Mouse (Mus musculus) right cerebral cortex, postnatal 25 days (tissue): ENCODE results near the gene Ier5.
A peak's percentile ranks its signal among the peaks of the same experiment; 100 is the strongest.

Source experiments
- DNase-seq: peaks from one replicate; pipeline ENCODE4 v3.0.0; 2022

Ier5 gene

GRCm38 (mm10) chr1:155098486-155099279 is 753 bp downstream of the Ier5 start:
- peak; percentile 75 for DNase-seq

GRCm38 (mm10) chr1:155097931-155098485 is 1.4 kb downstream of the Ier5 start:
- DNase-seq = peak; percentile 49

DNA sequence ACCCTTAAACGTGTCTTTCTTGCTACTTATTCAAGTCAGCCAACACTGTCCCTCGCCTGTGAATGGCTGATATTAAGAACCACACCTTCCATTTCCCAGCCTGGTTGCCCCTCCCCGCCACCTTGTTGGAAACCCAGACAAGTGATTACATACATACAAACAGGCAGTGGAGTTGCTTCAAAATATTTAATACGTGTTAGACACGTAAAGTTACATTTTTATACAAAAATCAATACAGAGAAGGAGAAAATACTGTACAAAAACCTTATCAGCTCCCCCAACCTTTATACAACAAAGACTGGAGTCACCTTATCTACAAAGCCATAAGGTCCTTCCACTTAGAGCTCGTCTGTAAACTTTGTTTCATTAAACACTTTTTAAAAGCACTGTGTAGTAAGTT is 2.1 kb downstream of the Ier5 start:
- no peak for DNase-seq

DNA sequence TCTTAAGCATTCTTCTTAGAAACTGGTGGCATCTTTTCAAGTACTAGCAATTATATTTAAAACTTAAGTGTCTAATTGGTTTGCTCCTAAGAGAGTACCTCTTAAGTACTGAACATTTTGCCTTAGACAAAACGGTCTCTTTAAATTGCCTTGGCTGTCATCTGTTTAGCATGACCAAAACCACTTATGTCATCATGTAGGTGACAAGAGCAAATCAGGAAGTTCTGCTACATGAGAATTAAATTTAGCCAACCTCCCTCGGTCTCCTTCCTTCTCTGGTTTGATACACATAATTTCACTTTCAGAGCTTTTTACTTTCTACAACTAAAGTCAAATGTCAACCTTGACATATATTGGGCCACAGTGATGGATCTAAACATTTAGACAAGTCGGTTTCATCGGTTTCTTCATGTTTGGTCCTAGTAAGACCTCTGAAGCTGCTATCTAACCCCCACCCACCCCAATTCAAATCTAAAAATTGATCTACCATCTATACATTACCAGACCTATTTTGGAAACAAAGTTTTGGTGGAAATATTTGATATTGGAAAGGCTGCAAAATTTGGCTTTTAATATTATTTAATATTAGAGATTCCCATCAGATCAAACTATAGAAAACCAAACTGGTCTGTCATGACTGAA is 2.7 kb downstream of the Ier5 start:
- no peak for DNase-seq

DNA sequence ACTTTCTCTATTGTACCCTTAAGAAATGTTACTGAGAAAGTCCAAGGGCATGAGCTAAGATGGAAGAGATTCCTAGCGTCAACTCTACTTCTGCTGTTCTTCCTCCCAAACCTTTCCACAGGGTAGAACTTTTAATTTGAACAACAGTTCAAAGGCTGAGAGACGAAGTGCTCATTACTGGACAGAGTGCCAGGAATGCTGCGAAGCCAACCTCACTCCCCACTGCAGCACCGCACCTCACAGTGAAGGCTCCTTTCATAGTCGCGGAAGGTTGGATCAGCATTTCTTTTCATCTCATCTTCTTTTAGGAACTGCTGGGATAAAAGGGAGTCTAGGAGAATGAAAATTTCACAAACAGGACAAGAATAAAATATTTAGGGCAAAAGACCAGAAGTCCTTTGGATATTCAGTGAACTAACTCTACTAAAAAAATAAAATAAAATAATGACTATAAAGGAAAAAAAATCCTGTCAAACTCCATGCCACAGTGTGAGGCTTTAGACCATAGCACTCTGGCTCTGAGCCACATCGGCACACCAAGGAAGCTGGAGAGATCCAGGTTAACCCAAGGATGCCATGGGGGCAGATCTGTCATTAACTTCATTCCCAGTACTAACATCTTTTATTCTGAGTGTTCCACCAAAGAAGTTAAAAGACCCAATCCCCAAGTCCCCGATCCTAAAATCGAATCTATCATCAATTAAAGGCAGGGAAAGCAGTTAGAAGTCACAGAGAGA is 5.3 kb downstream of the Ier5 start:
- no peak for DNase-seq

DNA sequence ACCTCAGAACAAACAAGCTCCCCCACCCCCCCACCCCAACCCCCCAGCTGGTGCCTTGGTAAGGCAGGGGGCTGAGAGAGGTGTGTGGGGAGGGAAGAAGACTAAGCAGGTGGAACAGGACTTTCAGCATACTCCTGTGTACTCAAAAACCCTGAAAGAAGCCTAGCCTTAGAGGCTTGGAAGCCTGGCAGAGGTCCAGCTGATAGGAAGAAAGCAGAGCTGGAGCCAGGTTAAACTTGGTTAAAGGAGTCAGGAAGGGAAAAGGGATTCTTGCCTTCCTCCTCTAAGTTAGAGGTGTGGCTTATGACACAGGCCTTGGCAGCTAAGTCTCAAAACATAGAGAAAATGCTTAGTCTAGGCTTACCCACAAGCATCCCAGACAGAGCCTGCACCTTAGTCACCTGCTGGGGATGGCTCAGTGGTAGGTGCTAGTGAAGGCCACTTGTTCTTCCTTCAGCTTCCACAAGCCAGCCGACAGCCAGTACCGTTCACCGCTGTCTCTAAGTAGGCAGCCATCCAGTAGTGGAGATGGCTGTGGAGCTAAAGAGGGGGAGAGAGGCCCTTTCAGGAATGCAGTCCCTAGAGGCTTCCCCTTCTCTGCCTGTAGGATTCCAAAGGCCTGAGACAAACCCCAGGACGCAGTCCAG is 6.2 kb downstream of the Ier5 start:
- DNase-seq = no peak

- peak; percentile 51 for DNase-seq
These were observed 7.3 kb downstream of the Ier5 start for GRCm38 (mm10) chr1:155091842-155092800.

- peak; percentile 64 for DNase-seq
These were observed 8.0 kb downstream of the Ier5 start for GRCm38 (mm10) chr1:155091374-155091841.

- no peak for DNase-seq
These were observed 8.7 kb downstream of the Ier5 start for GRCm38 (mm10) chr1:155090736-155091135.

GRCm38 (mm10) chr1:155090327-155090726 is 9.1 kb downstream of the Ier5 start:
- no peak for DNase-seq

DNA sequence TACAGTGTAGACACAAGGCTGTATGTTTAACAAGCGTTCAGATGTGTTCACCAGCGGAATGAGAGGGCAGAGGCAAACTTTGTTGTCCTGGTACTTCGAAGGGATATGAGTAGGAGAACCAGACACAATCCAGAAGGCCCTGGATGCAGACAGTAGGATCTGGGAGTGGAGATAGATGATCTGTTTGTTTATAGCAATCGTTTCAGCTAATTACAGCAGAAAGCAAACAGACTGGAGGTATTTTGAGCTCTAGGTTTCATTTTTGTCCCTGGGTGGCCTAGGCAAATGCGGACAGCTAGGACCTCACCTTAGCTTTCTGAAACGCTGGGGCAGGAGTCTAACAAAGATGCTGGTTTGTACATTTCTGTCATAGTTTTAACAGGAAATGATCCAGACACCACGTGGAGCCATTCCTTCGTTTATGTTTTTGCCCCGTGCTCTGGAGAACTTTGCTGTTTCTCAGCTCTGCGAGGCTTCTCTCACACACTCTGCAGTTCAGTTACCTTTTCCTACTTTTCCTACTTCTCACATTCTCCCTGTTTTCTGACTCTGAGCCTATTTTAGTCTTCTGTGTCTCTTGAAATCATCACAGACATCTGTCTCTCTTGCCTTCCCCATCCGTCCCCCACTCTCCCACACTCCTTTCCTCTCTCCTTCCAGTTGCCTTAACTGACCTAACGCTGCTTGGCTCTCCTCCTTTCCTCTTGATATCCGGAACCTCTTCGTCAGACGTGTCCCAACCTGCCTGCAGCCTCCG is 10.4 kb downstream of the Ier5 start:
- peak; percentile 36 for DNase-seq

DNA sequence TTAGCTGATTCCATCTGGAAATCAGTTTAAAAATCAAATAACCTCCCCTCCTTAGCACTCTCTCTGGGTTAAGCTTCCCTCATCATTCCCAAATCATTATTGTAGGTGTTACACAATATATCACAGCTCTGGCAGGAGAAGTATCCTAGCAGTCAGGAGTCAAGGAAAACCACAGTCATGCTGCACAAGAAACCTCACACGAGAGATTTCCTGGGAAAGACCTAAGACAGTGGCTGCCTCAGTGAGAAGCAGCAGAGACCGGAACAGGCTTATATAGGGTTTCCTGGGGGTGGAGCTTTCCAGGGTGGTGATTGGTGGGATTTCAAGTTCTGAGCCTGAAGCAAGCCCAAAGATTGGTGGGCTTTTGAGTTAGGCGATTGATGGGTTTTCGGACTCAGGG is 11.4 kb downstream of the Ier5 start:
- no peak for DNase-seq

GRCm38 (mm10) chr1:155086893-155087292 is 12.5 kb downstream of the Ier5 start:
- peak; percentile 63 for DNase-seq

DNA sequence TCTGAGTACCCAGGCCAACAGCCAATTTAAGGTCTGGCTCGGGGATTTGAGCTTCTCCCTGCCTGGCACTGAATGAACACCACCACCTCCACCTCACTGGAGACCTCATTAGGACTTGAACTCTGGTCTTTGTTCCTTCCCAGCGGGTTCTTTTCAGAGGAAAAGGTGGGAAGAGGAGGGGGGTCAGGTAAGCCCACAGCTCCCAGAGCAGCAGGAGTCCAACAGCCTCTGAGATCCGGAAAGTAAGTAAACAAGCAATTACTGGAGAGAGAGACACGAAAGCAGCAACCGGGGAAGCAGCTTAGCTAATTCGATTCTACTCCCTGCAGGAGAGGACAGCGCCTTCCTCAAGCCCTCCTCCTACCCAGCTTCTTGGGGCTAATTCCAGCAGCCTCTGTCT is 13.0 kb downstream of the Ier5 start:
- DNase-seq = no peak

DNA sequence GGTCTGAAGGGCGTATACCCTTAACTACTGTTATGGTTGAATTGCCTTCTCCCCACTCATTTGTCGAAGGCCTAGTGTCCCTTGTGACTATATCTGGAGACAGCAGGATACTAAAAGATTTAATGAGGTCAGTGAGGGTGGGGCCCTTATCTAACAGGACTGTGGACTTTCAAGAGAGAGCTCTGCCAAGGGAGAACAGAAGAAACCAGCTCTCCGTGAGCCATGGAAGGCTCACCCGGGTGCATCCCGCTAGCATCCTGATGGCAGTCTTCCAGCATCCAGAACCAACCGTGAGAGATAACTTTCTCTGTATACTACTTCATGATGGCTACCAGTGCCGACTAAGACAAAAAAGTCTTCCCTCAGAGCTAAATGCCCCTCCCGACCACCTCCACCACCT is 14.6 kb downstream of the Ier5 start:
- DNase-seq = no peak

DNA sequence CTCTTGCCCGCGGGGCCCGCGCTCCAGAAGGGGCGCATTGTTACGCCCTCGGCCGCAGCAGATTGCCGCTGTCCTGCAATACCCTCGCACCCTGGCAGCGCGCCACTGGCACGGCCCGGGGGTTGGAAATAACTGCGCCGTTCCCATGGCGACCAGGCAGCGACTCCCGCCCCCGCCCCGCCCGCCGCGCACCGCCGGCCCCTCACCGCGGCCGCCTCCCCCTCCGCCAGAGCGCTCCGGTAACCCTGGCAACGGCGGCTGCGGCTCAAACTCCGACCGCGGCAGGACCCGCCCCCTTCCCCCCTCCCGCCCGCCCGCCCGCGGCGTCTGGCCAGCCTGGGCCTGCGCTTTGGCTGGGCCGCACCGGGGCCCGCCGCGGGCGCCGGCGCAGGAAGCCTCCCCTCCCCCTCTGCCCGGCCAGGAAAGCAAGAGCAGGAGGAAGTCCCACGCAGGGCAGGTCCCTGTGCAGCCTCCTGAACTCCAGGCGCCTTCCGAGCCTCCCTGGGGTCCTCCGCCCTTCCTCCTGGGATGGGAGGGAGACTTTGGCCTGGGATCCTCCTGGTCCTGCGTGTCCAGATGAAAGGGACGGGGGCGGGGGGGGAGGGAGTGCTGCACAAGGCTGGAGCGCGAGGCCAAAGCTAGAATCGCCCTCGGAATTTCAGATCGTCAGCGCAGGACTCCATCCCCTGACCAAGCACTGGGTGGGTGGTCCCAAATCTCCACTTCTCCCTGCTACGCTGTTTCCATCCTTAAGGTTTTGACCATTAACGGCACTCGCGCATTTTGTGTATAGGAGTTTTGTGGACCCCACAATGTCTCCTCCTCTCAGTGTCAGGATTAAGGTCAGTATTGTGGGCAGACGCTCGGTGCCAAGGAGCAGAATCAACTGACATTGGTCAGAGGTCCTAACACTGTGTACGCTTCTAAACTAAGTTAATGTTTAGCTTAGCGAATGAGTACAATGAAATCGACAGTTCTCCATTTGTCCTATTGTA is 15.9 kb downstream of the Ier5 start:
- peak; percentile 92 for DNase-seq

DNA sequence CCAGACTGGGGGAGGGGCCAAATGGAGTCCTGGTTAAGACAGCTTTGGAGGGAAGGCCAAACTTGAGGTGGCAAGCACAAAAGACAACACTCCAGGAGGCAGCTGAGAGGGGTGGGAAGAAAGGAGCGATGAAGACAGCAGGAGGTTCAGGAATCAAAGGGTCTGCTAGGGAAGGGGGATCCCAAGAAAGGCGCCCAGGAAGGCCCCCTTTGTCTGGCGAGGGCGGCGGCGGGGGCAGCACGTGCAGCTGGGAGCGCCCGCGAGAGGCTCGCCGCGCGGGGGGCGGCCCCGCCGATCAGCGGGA is 16.5 kb downstream of the Ier5 start:
- DNase-seq = no peak

DNA sequence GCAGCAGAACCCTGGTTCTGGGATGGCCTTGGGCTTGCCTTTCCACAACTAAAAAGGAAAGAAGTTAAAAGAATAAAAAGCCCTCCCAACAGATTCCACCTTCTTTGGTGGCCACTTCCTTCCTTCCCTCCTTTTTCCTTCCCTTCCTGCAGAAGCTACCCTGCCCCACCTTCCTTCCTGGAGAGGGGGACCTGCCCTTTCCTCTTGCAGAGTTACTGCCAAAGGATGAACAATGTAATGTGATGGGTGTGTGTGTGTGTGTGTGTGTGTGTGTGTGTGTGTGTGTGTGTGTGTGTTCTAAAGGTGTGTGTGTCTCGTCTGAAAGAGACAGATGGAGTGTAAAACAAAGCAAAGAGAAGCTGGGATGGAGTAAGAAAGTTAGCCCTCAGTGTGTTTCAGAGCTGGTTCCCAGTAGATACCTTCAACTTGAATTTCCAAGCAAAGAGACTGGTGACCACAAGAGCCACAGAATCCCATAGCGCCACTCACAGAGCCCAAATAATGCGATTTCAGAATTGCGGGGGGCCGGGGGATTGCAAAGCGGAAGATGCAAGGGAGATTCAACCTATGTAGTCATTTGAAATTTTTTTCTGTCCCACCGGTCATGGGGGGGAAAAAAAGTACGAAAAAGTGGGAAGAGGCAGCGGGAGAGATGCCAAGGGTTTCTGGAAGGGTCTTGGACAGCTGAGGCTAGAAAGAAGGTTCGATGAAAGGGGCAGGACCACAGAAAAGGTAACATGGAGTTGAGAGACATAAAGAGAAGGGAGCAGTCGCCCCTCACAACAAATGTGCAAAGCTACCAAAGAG is 17.1 kb downstream of the Ier5 start:
- DNase-seq = no peak

- DNase-seq = no peak
These were observed 21.8 kb downstream of the Ier5 start for GRCm38 (mm10) chr1:155077675-155078074.
